Mouse (Mus musculus): Measurements from ENCODE around the gene Nrbp1. TPM values are rescaled to one million over a fixed set of nuclear protein-coding genes. Genes with fewer than 3 reads are reported as not detected.

The Nrbp1 gene
- polyA plus RNA-seq, 1 experiment from 2014 or later = 166 TPM

DNA sequence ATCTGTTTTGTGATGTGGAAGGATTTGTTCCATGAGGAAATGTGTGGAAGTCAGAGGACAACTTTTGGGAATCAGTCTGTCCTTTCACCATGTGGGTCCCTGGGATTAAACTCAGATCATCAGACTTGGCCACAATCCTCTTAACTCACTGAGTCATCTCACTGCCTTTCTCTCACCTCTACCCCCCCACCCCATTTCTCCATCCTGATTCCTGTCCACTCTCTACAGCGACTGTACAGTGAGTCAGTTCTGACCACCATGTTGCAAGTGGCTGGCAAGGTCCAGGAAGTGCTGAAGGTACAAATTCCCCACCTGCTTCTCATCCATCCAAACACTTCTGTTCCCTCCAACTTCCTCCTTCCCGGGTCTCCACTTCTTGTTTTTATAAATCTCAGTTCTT lies 57.8 kb downstream of the Nrbp1 start:
- no peaks in the 10 kb centered on the region for H3K27me3 ChIP-seq (replicated peaks)
- no peak overlapping the region for H3K9ac ChIP-seq (replicated peaks)
- H3K4me3 ChIP-seq (replicated peaks) = no peak overlapping the region
- no peak overlapping the region for H3K27ac ChIP-seq (replicated peaks)
- no peak for ATAC-seq (ENCODE audit: low FRiP score)
- no peaks in the 10 kb centered on the region for H3K9me3 ChIP-seq (replicated peaks)
- H3K36me3 ChIP-seq = peaks cover 2% of the 10 kb centered on the region; the same call in 1 of the 2 replicates
- H3K4me2 ChIP-seq = no peak overlapping the region
- 72% methylated on average over 2 of the region's 2 CpGs for WGBS
- peaks cover 19% of the 10 kb centered on the region for H3K4me1 ChIP-seq

Other genes with a start within 250 kb of the Nrbp1 start
- gene Atraid, start 192.6 kb upstream of the Nrbp1 start, polyA plus RNA-seq (2015; fragmentation: Nextera tagmentation; extraction: Ambion mirVana) = 173 and 179 TPM in 2 replicates
- 16.7 and 17.8 TPM in 2 replicates for gene Slc5a6, start 191.9 kb upstream of the Nrbp1 start, polyA plus RNA-seq (2015; fragmentation: Nextera tagmentation; extraction: Ambion mirVana)
- 11.6 and 13.5 TPM in 2 replicates for gene Cad, start 186.1 kb upstream of the Nrbp1 start, polyA plus RNA-seq (2015; fragmentation: Nextera tagmentation; extraction: Ambion mirVana)
- gene Dnajc5g, start 134.6 kb upstream of the Nrbp1 start, polyA plus RNA-seq (2015; fragmentation: Nextera tagmentation; extraction: Ambion mirVana) = not detected in 2 replicates
- 44.9 and 55.5 TPM in 2 replicates for gene Slc30a3, start 132.6 kb upstream of the Nrbp1 start, polyA plus RNA-seq (2015; fragmentation: Nextera tagmentation; extraction: Ambion mirVana)
- 0.33 and 1.5 TPM in 2 replicates for gene Trim54, start 124.2 kb upstream of the Nrbp1 start, polyA plus RNA-seq (2015; fragmentation: Nextera tagmentation; extraction: Ambion mirVana)
- gene Ucn, start 102.0 kb upstream of the Nrbp1 start, polyA plus RNA-seq (2015; fragmentation: Nextera tagmentation; extraction: Ambion mirVana) = 0.41 TPM in 1 of 2 replicates, not detected in the other
- gene Mpv17, start 86.6 kb upstream of the Nrbp1 start, polyA plus RNA-seq (2015; fragmentation: Nextera tagmentation; extraction: Ambion mirVana) = 57.4 and 58.0 TPM in 2 replicates
- gene Gm29609, start 61.0 kb upstream of the Nrbp1 start, polyA plus RNA-seq (2015; fragmentation: Nextera tagmentation; extraction: Ambion mirVana) = 1.5 and 1.9 TPM in 2 replicates
- gene Gtf3c2, start 60.7 kb upstream of the Nrbp1 start, polyA plus RNA-seq (2015; fragmentation: Nextera tagmentation; extraction: Ambion mirVana) = 54.0 and 61.9 TPM in 2 replicates
- 111 and 120 TPM in 2 replicates for gene Snx17, start 47.6 kb upstream of the Nrbp1 start, polyA plus RNA-seq (2015; fragmentation: Nextera tagmentation; extraction: Ambion mirVana)
- gene Eif2b4, start 47.4 kb upstream of the Nrbp1 start, polyA plus RNA-seq (2015; fragmentation: Nextera tagmentation; extraction: Ambion mirVana) = 86.8 and 90.4 TPM in 2 replicates
- gene Zfp513, start 38.6 kb upstream of the Nrbp1 start, polyA plus RNA-seq (2015; fragmentation: Nextera tagmentation; extraction: Ambion mirVana) = 14.2 and 14.9 TPM in 2 replicates
- gene Ppm1g, start 20.2 kb upstream of the Nrbp1 start, polyA plus RNA-seq (2015; fragmentation: Nextera tagmentation; extraction: Ambion mirVana) = 167 and 173 TPM in 2 replicates
- gene Gm9970, start 368 bp downstream of the Nrbp1 start, polyA plus RNA-seq (2015; fragmentation: Nextera tagmentation; extraction: Ambion mirVana) = 0.36 and 0.51 TPM in 2 replicates
- gene Krtcap3, start 10.8 kb downstream of the Nrbp1 start, polyA plus RNA-seq (2015; fragmentation: Nextera tagmentation; extraction: Ambion mirVana) = 3.0 and 11.2 TPM in 2 replicates
- 28.9 and 30.4 TPM in 2 replicates for gene Ift172, start 50.3 kb downstream of the Nrbp1 start, polyA plus RNA-seq (2015; fragmentation: Nextera tagmentation; extraction: Ambion mirVana)
- gene Fndc4, start 55.2 kb downstream of the Nrbp1 start, polyA plus RNA-seq (2015; fragmentation: Nextera tagmentation; extraction: Ambion mirVana) = 102 and 129 TPM in 2 replicates
- gene Gckr, start 56.6 kb downstream of the Nrbp1 start, polyA plus RNA-seq (2015; fragmentation: Nextera tagmentation; extraction: Ambion mirVana) = 0.10 and 0.24 TPM in 2 replicates
- gene Zfp512, start 211.6 kb downstream of the Nrbp1 start, polyA plus RNA-seq (2015; fragmentation: Nextera tagmentation; extraction: Ambion mirVana) = 97.9 and 110 TPM in 2 replicates
- gene 4930548H24Rik, start 244.9 kb downstream of the Nrbp1 start, polyA plus RNA-seq (2015; fragmentation: Nextera tagmentation; extraction: Ambion mirVana) = not detected in 2 replicates